Mouse (Mus musculus) bone marrow, adult 2 months (tissue): Measurements from ENCODE around the gene S100pbp.

ENCODE experiments used
- CTCF ChIP-seq: fragments of 200-500 bp; IDR thresholded peaks from 2 replicates; pipeline ENCODE4 v1.5.1; 2011; ENCODE audit warnings: low read length, control low read depth; ENCODE audit not compliant: control insufficient read depth, insufficient read depth
- POLR2A ChIP-seq: fragments of 200-500 bp; IDR thresholded peaks from 2 replicates; pipeline ENCODE4 v1.6.1; 2011; ENCODE audit warnings: low read depth, mild to moderate bottlenecking, control low read depth, low read length, borderline replicate concordance; ENCODE audit not compliant: control insufficient read depth

- TF ChIP-seq CTCF: no peak
- no peak for TF ChIP-seq POLR2A
Measured at GRCm38 (mm10) chr4:129188041-129188659, 1.4 kb downstream of the S100pbp start.
